Mouse (Mus musculus) olfactory bulb, adult 2 months (tissue): ENCODE measurements around the gene Gabarapl1.
"Not testable (repeated sequence)": the region's sequence is repeated elsewhere in the genome, so short reads cannot be mapped to it uniquely, and the experiment has no call there.

Source experiments
- CTCF ChIP-seq: fragments of 200-500 bp; IDR thresholded peaks from 2 replicates; pipeline ENCODE4 v1.5.1; 2012; ENCODE audit warnings: low read depth, mild to moderate bottlenecking, low read length, moderate library complexity; ENCODE audit not compliant: insufficient read depth
- POLR2A ChIP-seq: fragments of 200-500 bp; IDR thresholded peaks from 2 replicates; pipeline ENCODE4 v1.6.1; 2012; ENCODE audit warnings: mild to moderate bottlenecking, low read depth, low read length, moderate library complexity; ENCODE audit not compliant: insufficient read depth

- TF ChIP-seq CTCF, POLR2A: not testable (repeated sequence)
These were observed 33.4 kb upstream of the Gabarapl1 start for GRCm38 (mm10) chr6:129499516-129499915.
